Mouse (Mus musculus) bone marrow, adult 2 months (tissue): Measurements from ENCODE around the gene Akna.

Source experiments
- CTCF ChIP-seq: fragments of 200-500 bp; IDR thresholded peaks from 2 replicates; pipeline ENCODE4 v1.5.1; 2011; ENCODE audit warnings: low read length, control low read depth; ENCODE audit not compliant: control insufficient read depth, insufficient read depth
- POLR2A ChIP-seq: fragments of 200-500 bp; IDR thresholded peaks from 2 replicates; pipeline ENCODE4 v1.6.1; 2011; ENCODE audit warnings: low read depth, mild to moderate bottlenecking, control low read depth, low read length, borderline replicate concordance; ENCODE audit not compliant: control insufficient read depth

GRCm38 (mm10) chr4:63397981-63398537 lies 5.1 kb downstream of the Akna start:
- no peak for TF ChIP-seq POLR2A
- no peak for TF ChIP-seq CTCF
